Mouse (Mus musculus) c-Kit-positive CD71-positive TER-119-negative erythroid progenitor cells, embryonic 14.5 days (primary cell): Measurements from ENCODE around the gene Tor1b.
A peak's percentile ranks its signal among the peaks of the same experiment; 100 is the strongest.
"Not testable (repeated sequence)": the region's sequence is repeated elsewhere in the genome, so short reads cannot be mapped to it uniquely, and the experiment has no call there.

Source experiments
- DNase-seq: peaks from one replicate; pipeline ENCODE4 v3.0.0-alpha.2; 2013; ENCODE audit warnings: low read depth

The Tor1b gene

GRCm38 (mm10) chr2:30952824-30953490, at the start of gene Tor1b:
Gene Tor1b, plus strand, starts transcription at chr2:30952959.
- DNase-seq = peak; percentile 93

GRCm38 (mm10) chr2:30904231-30904630, 48.5 kb upstream of the Tor1b start:
- DNase-seq = no peak

GRCm38 (mm10) chr2:30904991-30905390, 47.8 kb upstream of the Tor1b start:
- no peak for DNase-seq

DNA sequence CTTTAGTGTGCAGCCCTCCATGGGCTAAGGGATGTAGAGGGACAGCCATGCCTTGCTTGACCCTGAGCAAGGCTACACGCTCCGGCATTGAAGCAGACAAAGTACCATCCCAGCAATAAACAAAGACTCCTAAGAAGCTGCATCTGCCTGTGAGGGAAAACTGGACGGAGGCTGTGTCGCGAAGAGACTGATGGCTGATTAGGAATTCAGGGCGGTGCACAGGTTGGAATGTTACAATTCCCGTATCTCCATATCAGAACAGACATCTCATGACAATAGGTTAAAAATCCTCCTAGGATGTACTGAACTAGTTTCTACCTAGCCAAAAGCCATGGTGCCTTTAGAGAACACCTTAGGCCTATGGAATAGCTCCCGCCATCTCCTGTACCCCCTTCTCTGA, 46.9 kb upstream of the Tor1b start:
- no peak for DNase-seq

DNA sequence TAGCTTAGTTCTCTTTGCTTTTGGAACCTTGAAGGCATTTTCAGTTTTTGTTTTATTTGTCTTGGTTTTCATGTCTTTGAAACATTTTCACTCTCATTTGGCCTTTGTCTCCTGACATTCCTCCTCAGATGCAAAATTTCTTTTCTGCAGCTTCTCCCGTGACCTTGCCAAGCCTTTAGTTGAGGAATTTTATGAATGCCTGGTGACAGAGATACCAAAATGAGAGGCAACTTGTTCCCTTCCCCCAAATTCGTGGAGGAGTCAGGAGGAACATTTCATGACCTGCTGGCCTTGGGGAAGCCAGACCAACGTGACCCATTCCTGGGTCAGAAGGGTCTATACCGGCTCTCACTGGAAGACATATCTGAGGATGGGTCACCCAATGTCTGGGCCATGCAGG, 46.1 kb upstream of the Tor1b start:
- DNase-seq = no peak

- no peak for DNase-seq
Observed at GRCm38 (mm10) chr2:30912291-30912773, 40.4 kb upstream of the Tor1b start.

GRCm38 (mm10) chr2:30913022-30913421, 39.7 kb upstream of the Tor1b start:
- DNase-seq = no peak

DNA sequence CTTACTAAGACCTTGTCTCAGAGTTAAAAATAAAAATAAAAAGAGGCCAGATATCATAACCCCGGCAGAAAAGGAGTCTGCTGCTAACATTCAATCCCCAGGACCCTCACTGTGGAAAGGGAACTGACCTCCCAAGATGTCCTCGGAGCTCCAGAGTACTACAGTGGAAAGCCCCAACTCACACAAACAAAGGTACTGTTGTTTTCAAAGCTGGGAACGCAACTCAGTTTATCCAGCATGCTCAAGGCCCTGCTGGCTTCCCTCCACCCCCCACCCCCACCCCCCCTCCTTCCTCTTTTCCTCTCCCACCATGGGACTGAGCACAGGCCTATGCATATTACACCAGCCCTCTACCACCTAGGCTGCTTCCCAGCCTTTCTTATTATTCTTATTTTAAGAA, 37.9 kb upstream of the Tor1b start:
- no peak for DNase-seq

GRCm38 (mm10) chr2:30915376-30915775, 37.4 kb upstream of the Tor1b start:
- no peak for DNase-seq

GRCm38 (mm10) chr2:30915933-30916332, 36.8 kb upstream of the Tor1b start:
- not testable (repeated sequence) for DNase-seq

DNA sequence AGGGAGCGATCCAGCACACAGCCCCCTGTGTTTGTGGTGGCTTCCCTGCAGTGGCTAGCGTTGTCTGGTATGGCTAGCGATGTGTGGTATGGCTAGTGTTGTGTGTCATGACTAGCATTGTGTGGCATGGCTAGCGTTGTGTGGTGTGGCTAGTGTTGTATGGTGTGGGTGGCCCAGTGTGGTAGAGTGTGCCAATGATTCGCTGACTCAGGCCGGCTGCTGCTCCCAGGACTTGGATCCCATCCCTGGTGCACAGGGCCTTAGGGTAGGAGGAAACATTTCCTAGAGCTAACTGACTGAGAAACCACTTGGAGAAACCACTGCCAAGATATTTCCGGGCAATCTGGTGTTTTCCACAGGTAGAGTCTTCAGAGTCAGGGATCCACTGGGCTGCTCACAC, 35.1 kb upstream of the Tor1b start:
- no peak for DNase-seq

GRCm38 (mm10) chr2:30918126-30918525, 34.6 kb upstream of the Tor1b start:
- DNase-seq = no peak

DNA sequence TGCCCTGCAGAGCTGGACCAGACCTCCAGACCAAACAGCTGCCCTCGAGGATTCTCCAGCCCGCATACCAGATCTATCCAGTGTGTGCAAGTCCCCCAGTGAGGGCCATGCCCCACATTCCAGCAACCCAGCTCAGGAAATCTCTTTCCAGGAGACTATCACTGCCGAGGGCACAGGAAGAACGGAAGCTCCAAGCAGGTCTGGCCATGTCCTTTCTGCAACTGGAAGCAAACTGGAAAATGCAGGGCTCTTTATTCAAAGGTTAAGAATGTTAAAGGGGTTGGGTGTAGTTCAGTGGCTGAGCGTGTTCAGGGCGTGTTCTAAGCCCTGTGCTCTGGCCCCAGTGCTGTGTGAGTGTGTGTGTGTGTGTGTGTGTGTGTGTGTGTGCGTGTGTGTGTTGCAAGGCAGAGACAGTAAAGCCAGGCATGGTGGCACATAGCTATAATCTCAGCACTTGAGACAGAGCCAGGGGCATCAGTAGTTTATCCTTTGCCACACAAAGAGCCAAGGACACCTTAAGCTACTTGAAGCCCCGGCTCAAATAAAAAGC, 33.9 kb upstream of the Tor1b start:
- no peak for DNase-seq

GRCm38 (mm10) chr2:30920216-30920615, 32.5 kb upstream of the Tor1b start:
- no peak for DNase-seq

- DNase-seq = no peak
Observed at GRCm38 (mm10) chr2:30923099-30923498, 29.7 kb upstream of the Tor1b start.

- DNase-seq = no peak
Observed at GRCm38 (mm10) chr2:30925181-30925580, 27.6 kb upstream of the Tor1b start.

DNA sequence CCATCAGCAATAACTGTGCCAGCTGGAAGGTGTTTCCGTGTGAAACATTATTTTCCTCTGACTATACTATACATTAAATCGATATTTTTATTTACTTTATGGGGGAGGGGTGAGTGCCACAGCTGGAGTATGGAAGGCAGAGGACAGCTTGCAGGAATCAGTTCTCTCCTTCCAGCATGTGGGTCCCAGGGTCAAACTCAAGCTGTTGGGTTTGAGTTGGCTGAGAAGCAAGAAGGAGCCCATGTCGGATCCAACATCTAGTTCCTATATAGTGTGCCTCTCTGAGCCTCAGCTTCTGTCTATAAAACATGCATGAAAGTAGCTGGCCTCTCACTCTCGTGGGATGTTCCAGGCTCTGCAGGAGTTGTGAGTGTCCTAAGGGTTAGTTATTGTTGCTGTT, 26.4 kb upstream of the Tor1b start:
- DNase-seq = no peak

GRCm38 (mm10) chr2:30927151-30927781, 25.5 kb upstream of the Tor1b start:
- no peak for DNase-seq

- peak; percentile 73 for DNase-seq
Observed at GRCm38 (mm10) chr2:30927844-30928628, 24.7 kb upstream of the Tor1b start.

GRCm38 (mm10) chr2:30928893-30929482, 23.8 kb upstream of the Tor1b start:
- peak; percentile 63 for DNase-seq

- DNase-seq = peak; percentile 36
Observed at GRCm38 (mm10) chr2:30929483-30930045, 23.2 kb upstream of the Tor1b start, which contains the start of gene Ptges. Gene Ptges, minus strand, starts transcription at chr2:30929863.

DNA sequence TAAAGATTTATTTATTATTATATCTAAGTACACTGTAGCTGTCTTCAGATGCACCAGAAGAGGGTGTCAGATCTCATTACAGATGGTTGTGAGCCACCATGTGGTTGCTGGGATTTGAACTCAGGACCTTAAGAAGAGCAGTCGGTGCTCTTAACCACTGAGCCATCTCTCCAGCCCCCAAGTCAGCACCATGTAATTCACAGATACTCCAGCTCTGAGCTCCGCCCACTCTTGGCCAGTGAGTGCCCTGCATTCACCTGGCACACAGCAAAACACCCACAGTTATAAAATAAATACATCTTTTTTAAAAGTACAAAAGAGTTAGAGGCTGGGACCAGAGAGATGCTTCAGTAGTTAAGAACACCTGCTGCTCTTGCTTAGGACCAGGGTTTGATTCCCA, 21.9 kb upstream of the Tor1b start:
- DNase-seq = not testable (repeated sequence)
